Mouse (Mus musculus) embryonic fibroblast, embryonic 13.5 days (primary cell): ENCODE measurements at regions not wholly inside any gene's neighbourhood (a gene's known extent, or its start where the extent isn't known, plus 50 kb on each side); places are given as distances from the start of the nearest gene placed in this dataset.

Experiments
- CTCF ChIP-seq: IDR thresholded peaks from 2 replicates; pipeline ENCODE4 v1.5.1; 2011; ENCODE audit warnings: mild to moderate bottlenecking, control low read depth, low read length, moderate library complexity, borderline replicate concordance; ENCODE audit not compliant: insufficient read depth
- POLR2A ChIP-seq: IDR thresholded peaks from 2 replicates; pipeline ENCODE4 v1.6.1; 2011; ENCODE audit warnings: low read depth, mild to moderate bottlenecking, control low read depth, low read length, moderate library complexity

DNA sequence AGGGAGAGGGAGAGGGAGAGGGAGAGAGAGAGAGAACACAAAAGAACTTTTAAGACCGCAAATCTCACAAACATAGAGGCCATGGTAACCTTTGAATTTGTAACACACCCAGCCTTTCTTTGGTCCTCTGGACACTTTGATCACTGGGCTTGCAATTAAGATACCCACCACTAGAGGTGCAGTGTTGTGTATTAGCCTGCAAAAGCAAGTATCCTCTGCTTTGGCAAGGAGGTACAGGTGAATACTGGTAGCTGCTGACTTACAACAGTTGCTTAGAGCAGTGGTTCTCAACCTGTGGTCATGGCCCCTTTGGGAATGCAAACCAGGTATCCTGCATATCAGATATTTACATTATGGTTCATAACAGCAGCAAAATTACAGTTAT lies 90.3 kb upstream of the Map1b start:
- no peak for TF ChIP-seq CTCF
- no peak for TF ChIP-seq POLR2A
